Mouse (Mus musculus): Measurements from ENCODE around the gene Fkbp2.

The Fkbp2 gene

DNA sequence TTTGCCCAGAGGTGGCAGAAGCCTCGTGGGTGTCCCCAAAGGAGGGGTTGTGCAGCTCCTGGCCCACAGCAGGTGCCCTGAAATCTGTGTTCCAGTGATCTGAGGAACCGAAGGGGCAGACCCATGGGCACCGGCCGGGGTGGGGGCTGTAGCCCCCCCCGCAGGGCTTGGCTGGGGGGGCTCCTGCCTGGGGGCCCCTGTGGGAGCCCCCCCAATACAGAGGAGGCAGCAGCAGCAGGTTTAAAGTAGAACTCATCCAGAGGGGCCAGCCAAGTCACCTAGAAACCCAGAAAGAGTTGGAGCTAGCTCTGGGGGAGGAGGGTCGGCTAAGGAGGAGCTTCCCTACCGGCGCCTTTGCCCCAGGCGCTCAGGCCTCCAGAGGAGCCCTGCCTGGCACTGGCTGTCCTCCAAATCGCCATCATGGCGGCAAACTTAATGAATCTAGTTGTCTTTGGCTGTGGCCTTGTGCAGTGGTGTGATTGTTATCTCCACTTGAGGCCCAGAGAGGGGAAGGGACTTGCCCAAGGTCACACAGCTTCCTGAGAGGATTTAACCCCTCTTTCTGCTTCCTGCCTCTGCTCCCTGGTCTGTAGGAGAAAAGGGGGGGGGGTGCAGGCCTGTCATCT, 9.7 kb downstream of the Fkbp2 start:
- DNase-seq = no peak

DNA sequence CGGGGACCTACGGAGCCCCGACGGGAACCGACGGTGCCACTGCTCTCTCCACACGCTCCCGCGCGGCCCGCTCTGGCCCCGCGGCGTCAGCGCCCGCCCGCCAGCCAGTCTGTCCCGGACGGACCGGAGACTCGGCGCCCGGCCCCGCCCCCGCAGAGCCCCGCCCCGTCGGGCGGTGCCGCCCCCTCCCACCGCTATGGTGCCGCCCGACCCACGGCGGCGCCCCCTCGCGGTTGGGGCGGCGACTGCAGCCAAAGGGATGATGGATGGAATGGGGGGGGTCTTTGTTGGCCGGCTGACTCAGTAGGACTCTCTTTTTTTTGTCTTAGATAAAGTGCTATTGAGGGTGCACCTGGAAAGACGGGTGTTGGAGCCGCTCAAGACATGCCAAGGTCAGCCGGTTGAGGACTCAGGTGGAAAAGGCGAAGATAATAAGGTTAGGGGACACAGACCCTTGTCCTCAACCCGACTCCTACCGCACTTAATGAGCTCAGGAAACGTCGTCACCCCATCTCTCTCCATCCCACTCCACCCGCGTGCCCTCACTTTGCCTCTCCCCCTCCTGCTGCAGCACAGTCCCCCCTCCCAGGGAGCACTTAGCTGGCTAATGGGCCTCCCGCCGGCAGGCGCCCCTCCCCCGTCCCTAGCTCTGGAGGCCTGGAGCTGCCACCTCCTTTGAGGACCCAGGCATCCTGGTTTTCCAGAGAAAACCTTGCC, 10.5 kb downstream of the Fkbp2 start:
- DNase-seq = peak; percentile 35 to 57

DNA sequence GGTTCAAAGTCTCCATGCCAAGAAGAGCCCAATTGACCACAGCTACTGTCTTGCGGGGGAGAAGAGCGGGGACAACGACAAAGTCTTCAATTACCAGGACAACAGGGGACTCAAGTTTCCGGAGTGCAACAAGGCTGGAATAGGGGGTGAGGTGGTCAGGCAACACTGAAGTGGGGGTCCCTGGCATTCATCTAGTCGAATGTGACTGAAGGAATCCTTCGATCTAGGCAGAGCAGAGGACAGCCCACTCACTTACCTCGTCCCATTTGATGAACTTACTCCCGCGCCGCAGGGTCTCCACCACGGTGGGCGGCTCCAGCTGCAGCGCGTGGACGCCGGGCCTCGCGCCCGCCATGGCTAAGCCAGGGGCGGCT, 11.0 kb downstream of the Fkbp2 start:
- DNase-seq = no peak

DNA sequence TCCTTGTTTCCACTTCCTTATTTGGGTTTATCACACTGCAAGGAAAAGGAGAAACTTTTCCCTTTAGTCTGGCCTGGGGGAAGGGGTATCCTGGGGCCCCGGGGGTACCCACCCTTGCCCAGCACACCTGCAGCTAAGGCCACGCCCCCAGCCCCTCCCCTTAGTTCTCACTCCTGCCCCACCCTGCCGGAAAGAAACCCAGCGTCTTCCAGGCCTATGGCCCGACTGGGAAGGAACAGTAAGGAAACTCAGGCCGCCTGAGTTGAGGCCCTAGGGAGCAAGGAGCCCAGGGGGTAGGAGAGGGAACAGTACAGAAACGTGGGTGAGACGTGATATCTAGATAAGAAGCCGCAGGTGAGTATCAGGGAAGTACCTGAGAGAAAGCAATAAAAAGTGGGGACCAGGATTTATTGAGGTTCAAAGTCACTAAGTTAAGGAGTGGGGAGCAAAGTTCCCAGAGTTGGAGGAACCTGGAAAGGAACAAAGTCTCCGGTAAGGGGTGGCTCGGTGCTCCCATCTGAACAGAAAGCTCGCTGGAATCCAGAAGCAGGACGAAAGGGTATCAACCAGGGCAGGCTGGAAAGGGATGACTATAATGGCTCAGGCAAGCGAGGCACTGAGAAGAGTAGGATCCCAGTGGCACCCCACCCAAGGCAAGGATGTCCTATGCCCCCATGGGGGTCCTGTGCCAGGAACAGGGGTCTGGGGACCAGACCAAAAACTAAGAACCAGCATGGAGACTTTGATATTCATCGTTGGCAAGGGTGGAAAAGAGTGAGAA, 11.6 kb downstream of the Fkbp2 start:
- DNase-seq = no peak

DNA sequence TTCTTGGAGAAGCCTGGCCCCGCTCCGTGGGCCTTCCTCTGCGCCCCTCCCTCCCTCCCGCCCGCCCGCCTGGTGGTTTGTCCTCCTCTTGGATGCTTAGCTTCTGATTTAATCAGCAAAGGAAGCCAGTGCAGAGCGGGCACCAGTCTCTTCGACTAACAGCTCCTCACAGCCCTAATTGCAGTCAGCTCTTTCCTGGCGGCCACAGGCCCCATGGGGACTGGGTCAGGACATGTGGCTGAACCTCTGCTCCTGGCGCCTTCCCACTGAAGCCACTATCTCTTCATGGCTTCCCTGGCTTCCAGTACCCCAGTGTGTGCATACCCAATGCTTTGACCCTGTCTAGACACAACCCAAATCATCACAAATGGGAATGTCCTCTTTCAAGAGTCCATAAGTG, 23.8 kb downstream of the Fkbp2 start:
- no peak for DNase-seq

DNA sequence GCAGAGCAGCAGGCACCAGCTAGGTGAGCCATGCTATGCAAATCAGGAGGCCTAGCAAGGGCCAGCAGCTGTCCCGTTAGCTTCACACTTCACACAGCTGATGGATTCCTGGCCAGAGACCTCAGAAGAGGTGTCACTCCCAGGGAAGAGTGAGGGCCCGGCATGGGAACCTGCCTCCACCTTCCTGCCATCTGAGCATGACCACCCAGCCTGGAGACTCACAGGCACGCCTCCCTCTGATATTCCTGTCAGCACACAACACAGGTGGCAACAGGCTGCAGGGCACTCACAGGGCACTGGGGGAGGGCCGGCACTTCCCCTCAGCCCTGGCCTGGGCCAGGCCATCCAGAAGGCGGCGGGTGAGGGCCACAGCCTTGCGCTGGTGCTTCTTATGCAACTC, 24.9 kb downstream of the Fkbp2 start:
- no peak for DNase-seq

DNA sequence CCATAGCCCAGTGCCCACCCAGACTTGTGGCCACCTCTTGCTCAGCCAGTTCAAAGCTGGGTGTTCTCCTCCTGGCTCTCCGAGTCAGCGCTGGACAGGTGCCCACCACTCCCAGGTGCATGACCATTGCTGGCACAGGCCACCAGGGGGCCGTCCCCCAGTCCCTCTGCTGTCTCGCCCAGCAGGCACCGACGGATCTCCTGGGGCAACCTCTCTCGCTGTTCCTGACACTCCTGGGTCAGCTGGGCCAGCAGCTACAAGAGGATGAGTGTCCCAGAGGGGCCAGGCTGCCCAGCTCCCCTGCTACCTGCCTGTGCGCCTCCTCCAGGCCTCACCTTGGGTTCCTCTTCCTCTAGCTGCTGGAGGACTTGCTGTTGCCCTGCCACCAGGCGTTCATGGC, 26.3 kb downstream of the Fkbp2 start:
- peak in 1 of 2 experiments; percentile 66 for DNase-seq

DNA sequence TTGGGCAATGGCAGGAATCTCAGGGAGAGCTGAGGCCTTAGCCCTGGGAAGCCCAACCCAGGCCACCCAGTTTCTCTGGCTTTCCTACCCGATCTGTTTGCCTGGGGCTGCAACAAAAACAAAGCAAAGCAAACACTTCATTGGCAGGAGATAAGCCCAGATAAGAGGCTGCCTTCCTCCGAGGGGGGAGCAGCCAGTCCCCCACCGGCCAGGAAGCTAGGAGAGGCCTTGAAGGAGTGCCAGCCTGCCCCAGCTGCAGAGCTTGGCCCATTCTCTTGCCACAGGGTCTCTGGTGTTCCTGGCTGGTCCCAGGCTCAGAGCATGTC, 27.6 kb downstream of the Fkbp2 start:
- no peak for DNase-seq

DNA sequence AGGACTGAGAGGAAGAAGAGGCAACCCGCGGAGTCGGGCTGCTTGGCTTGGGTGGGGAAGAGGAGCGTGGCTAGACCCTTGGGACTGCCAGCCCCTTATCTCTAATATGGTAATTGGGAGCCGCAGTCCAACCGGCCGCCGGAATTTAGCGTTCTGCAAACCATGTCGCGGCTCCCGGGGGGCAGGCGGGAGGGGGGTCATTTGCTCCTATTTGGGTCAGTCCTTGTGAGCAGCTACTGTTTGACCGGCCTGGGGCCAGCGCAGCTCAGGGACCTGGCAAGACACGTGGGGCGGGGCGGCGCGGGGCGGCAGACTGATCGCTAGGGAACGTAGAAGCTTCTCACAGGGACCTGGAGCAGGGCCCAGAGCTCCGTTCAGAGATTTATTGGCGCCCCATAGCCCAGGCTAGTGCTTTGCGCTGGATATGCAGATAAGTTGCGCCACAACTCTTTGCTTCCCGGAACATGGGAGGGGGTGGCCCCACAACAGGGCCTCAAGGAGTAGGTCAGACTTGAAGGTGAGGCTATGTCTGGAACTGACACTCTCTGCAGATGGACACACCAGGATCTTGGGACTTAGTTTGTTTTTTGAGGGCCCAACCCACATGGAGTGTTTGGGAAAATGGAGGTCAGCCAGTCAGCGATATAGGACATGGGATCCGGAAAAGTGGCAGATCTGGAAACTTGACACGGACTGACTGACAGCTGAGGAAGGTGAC, 28.1 kb downstream of the Fkbp2 start:
- DNase-seq = peak; percentile 77 to 79

DNA sequence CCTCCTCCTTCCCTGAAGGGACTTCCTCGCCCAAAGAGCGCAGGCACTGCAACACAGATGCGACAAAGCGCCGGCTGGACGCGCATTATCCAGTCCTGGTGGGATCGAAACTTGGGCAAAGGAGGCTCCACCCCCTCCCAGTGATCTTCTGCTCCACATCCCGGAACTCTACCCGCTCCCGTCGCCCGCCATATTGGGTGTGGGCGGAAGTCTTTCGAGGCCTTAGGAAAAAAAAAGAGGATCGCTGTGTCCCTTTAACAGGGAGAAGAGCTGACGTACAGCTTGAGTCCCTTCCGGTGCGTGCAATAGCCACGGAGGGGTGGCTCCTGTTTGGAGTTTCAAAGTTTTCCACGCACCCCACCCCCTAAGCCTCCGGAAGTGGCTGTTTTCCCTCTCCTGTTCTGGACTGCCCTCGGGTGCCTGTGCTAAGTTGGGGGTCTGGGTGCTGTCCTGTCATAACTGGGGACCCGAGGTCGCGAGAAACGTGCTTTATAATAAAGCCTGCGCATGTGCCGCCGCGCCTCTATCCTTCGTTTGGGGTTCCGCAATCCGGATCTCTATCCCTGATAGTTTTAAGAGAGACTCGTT, 28.8 kb downstream of the Fkbp2 start:
- peak; percentile 91 to 93 for DNase-seq

DNA sequence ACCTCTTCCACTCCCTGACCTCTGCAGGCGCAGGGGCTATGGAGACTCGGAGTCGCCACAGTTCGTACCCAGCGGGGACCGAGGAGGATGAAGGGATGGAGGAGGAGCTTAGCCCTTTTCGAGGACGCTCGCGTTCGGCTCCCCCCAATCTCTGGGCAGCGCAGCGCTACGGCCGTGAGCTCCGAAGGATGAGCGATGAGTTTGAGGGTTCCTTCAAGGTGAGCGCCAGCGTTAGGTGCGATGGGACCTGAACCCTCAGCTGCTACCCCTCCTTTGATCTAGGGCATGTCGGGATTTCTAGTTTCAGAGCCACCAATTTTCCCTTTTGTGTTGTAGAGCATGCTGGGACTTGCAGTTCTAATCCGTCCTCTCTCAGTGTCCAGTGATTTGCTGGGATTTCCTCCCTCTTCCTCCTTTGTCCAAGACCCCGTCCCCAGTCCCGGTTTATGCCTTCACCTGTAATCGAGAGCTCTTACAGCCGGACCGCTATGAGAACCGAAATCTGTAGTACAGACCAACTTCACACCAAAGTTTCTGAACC, 29.6 kb downstream of the Fkbp2 start:
- DNase-seq = peak; percentile 59 to 72

DNA sequence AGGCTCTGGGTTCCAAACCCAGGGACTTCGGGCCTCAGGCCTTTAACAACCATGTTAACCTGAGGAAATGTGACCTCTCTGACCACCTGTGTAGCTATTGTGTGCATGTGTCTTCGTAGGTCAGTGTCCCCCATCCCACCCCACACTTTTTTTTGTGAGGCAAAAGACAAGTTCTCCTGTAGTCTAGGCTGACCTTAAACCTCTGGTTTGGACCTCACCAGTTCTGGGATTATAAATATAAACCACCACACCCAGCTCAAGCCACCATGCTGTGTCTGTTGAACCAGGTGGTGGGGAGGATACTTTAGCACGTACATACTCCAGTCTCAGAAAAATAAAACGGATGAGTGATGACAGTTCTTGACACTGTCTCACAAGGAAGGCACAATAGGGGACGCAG, 30.4 kb downstream of the Fkbp2 start:
- DNase-seq = no peak

DNA sequence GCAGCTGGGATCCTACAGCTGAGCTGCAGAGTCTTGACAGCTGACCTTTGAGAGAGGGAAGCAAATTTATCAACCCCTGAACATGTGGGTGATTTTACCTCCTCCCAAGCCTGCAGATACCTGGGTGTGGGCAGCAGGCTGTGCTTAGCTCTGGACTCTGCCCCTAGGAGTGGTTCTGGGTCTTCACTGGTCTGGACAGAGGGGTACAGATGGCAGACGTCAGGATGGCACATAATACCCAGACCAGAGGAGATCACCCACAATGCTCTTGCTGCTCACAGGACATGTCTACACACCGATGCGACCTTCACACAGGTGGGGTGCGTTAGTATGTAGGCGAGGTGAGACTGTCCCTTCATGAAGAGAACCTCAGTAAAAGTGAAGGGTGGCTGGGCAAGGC, 30.8 kb downstream of the Fkbp2 start:
- no peak for DNase-seq

DNA sequence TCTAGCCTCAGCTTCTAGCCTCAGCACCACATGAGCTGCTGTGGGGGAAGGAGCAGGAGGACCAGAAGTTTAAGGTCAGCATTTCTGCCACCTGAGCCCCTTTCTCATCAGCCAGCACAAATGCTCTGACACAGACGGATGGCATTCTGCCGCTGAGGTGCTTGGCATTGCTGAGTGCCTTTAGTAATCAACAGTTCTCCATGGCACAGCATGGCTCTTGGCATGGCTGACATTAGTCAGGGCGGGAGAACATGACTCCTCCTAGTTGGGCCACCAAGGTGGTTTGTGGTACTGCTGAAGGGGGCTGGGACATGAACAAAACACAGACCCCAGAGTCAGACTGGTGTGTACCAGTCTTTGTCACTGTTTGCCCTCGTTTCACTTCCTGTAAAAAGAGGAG, 32.1 kb downstream of the Fkbp2 start:
- DNase-seq = peak; percentile 90 to 93

DNA sequence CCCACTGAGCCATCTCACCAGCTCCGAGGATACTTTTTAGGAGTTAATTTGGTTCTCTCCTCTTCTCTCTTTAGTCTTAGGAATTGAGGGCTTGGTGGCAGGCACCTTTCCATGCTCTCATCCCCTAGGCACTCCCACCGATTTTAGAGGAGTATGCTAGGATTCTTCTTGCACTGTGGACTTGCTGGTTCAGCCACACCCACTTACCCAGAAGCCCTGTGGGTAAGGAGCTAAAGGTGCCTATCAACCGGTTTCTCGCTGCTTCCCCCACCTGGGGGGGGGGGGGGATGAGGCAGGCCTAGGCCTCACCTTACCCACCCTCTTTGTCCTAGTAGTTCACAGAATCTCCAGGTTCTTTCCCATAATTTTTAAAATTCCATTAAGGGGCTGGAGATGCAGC, 32.6 kb downstream of the Fkbp2 start:
- no peak for DNase-seq

DNA sequence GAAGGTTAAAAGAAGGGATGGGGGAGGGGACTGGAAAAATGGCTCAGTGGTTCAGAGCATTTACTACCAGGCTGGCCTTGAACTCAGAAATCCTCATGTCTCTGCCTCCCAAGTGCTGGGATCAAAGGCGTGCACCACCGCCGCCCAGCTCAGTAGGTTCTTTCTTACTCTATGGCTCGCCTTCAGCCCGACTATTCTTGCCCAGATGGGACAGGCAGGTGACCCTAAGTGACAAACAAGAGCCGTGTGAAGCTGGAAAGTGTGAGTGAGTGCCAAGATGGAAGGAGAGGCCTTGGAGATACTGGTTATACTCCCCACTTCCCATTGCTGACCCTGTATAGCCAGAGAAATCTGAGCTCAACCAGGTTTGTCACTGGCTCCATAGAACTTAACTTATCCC, 36.6 kb downstream of the Fkbp2 start:
- no peak for DNase-seq

DNA sequence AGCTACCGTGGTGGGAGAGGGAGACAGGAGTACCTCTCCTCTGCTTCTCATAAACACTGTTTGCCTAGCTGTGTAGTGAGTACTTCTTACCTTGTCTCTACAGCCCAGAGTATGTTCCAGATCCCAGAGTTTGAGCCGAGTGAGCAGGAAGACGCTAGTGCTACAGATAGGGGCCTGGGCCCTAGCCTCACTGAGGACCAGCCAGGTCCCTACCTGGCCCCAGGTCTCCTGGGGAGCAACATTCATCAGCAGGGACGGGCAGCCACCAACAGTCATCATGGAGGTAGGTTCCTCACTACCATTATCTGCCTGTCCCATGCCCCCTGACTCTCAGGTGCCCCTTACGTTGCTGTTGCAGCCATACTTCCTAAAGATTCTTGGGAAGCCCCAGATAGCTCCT, 37.5 kb downstream of the Fkbp2 start:
- peak in 1 of 2 experiments; percentile 32 for DNase-seq

DNA sequence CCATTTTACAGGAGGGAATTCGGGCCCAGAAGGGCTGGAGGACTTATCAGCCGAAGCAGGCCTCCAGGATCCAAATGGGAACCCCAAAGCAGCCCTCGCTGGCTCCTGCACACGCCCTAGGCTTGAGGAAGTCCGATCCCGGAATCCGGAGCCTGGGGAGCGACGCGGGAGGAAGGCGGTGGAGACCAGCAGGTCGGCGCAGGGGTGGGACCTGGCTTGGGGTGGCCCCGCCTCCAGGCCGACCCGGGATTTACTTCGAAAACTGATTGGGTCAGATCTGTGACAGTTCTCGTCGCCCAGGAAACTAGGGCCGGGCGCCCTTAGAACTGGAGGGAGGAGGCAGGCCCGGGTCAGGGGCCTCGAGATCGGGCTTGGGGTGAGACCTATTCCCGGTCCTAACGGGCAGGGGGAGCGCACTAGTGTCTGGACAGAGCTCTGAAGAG, 38.0 kb downstream of the Fkbp2 start, which contains the start of gene Gpr137:
Gene Gpr137 (minus strand): TSS at position 232 of the 443 bp plus-strand sequence.
- DNase-seq = peak; percentile 89 to 92

DNA sequence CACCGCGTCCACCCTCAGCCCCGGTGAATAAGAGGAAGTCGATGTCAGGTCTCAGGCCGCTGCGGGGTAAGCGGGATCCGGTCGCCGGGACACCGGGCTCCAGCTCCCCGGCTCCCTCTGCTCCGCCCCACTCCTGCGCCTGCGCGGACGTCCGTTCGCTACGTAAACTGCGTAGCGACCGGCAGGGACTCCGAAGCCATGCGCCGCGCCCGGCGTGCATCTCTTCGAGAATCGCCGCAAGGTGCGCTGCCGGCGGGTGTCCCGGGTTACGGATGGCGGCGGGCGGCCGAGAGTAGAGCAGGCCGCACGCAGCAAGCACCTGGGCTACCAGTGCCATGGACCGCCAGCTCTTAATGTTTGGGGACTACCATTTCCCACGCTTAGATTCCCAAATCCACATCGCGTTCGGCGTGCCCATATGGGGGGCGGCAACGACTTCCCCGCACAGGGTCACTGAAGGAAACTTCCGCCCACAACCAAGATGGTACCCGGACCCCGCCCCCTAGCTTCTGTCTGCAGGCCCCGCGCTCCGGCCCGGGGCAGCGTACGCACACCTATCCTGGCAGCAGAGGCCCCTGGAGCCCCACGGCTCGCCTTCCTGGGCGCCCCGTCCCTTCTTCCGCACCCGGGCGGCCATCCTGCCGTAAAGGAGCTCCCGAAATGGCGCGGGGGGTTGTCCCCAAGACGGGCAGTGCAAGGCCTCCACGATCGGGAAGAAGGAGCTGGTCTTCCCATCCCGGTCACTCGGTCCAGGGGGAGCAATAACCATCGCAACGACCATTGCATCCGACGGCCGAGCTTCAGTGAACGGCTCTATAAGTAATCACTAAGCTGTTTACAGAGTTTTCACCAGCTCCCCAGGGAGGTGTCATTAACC, 38.7 kb downstream of the Fkbp2 start, which contains the start of gene Bad:
Gene Bad (plus strand): TSS at position 490 of the 877 bp plus-strand sequence.
- peak; percentile 97 to 98 for DNase-seq

DNA sequence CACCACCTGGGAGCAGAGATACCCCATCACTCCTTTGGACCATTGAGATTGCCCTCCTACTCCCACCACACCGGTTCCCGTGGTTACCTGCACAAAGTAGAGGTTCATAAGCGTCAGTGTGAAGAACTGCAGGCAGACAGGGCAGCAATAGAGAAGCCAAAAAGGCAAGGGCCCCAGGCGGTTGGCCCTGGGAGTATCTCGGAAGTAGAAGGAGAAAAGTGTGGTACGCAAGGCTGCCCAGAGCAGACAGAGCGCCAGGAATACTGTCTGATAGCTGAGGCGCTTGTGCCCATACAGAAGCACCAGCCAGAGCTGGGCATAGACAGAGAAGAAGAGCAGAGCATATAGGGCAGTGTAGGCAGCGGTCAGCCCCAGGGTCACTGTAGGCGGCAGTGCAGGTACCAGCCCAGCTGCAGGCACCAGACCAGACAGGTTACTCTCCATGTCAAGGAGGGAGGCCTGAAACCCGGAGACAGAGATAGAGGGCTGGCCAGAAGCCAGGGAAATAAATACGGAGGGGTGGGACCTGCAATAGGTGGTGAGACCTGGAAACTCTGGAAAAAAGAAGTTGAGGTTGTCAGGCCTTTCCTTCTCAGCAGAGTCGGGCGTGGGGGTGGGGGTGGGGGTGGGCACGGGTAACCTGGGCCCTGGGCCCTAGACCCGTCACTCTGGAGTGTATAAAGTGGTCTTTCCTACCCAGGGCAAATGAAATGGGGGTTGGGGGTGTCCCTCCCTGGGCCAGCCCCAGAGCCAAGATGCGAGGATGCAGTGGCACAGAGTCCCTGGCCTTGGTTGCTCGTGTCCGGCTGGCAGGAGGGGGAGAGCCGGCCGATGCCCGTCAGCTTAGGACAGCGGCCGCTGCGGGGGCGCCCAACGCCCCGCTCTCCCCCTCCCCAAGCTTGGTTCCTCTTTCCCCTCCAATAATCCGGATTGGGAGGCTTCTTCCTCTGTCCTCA, 39.6 kb downstream of the Fkbp2 start:
- DNase-seq = peak; percentile 31 to 50

All from cerebellum, postnatal 14 days (tissue).